Mouse (Mus musculus) C2C12 (cell line): Measurements from ENCODE around the gene Ndst2.

Experiments used
- CTCF ChIP-seq: IDR thresholded peaks from one replicate; pipeline ENCODE4 v1.5.1; 2011; ENCODE audit not compliant: control insufficient read depth, insufficient read depth, insufficient read length
- MYOD1 ChIP-seq: IDR thresholded peaks from one replicate; pipeline ENCODE4 v1.6.1; 2011; ENCODE audit warnings: low read depth; ENCODE audit not compliant: control insufficient read depth, insufficient read length
- MYOG ChIP-seq: IDR thresholded peaks from one replicate; pipeline ENCODE4 v1.6.1; 2011; ENCODE audit not compliant: control insufficient read depth, insufficient read length; ENCODE audit errors: extremely low read depth

GRCm38 (mm10) chr14:20733952-20734774 lies at the start of gene Ndst2:
- no peak for TF ChIP-seq MYOD1
- TF ChIP-seq CTCF, result no peak
- TF ChIP-seq MYOG, result no peak
